Mouse (Mus musculus): ENCODE data around the gene Rdh16f1. TPM values are rescaled to one million over a fixed set of nuclear protein-coding genes. Genes with fewer than 3 reads are reported as not detected.

Rdh16f1 gene
- polyA plus RNA-seq (2012; fragmentation: generic; extraction: Trizol): 0.13 TPM

DNA sequence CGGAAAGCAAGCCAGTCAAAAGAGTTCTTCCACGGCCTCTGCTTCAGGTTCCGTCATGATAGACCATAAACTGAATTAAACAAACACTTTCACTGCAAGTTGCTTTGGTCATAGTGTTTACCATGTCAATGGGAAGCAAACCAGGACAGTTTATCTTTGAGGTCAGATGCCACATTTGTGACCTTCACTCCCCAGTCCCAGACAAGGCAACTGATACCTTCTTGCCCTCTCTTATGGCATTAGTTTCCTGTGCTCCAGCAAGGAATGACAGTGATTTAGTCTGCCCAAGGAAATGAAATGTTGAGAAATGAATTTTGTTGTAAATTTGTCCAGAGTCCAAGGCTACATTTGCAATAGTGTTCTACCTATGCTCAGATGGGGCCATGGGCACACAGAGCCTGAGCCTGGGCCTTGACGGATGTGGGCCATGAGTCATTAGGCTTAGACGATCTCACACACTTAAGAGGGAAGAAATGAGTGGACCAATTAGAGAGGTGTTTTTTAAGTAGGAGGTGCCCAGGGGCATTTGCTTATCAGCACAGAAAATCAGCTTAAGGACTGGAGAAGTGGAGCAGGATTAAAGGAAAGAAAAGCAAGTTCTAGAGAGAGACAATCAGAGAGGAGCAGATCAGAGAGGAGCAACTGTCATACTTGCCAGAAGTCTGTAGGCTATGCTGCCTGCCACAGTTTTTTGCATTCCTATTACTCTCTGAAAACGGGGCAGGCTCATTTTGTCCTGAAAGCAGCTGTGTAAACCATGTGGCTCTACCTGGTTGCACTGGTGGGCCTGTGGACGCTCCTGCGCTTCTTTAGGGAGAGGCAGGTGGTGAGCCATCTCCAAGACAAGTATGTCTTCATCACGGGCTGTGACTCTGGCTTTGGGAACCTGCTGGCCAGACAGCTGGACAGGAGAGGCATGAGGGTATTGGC lies at the start of gene Rdh16f1, which contains the start of gene Rdh1:
Gene Rdh16f1, plus strand, starts transcription at position 607 of the 930 bp plus-strand sequence.
Gene Rdh1, plus strand, starts transcription at position 541 of the 930 bp plus-strand sequence.
- Histone ChIP-seq H3K36me3 (ENCODE audit: control insufficient read depth, insufficient read depth) (no peaks in the 10 kb centered on the region), H3K4me3 (no peak within 1 kb of the TSS), H3K27me3 (ENCODE audit: control insufficient read depth, insufficient read depth, insufficient read length) (peaks cover 9% of the 10 kb centered on the region), H3K4me2 (ENCODE audit: low read depth) (no peak within 1 kb of the TSS), H3ac (ENCODE audit: control insufficient read depth, insufficient read length) (no peak within 1 kb of the TSS), H3K79me2 (ENCODE audit: control insufficient read depth, insufficient read depth) (no peaks in the 10 kb centered on the region)
- TF ChIP-seq E2F4 (IDR thresholded peaks at IDR 0.05; ENCODE audit: insufficient read depth): no peak
- TF ChIP-seq TCF12 (IDR thresholded peaks at IDR 0.05; ENCODE audit: insufficient read depth, poor library complexity, severe bottlenecking): no peak
- no peak for TF ChIP-seq TCF3 (IDR thresholded peaks at IDR 0.05; ENCODE audit: insufficient read length, low read depth)
- no peak for TF ChIP-seq MAX (IDR thresholded peaks at IDR 0.05; ENCODE audit: low read depth)
- no peak for TF ChIP-seq CEBPB (IDR thresholded peaks at IDR 0.05; ENCODE audit: insufficient read depth, poor library complexity, severe bottlenecking)
- TF ChIP-seq SRF (IDR thresholded peaks at IDR 0.05; ENCODE audit: control insufficient read depth, insufficient read length, low read depth): no peak
- TF ChIP-seq REST (IDR thresholded peaks at IDR 0.05; ENCODE audit: insufficient read depth, insufficient read length): no peak
- no peak for TF ChIP-seq USF1 (IDR thresholded peaks at IDR 0.05; ENCODE audit: low read depth)
- TF ChIP-seq POLR2A (IDR thresholded peaks at IDR 0.05; ENCODE audit: insufficient read length, low read depth): no peak
- TF ChIP-seq MYOD1 (IDR thresholded peaks at IDR 0.05; ENCODE audit: control insufficient read depth in 1 of 3, insufficient read length in 2 of 3, low read depth in 2 of 3): no peak
- TF ChIP-seq POLR2AphosphoS2 (IDR thresholded peaks at IDR 0.05; ENCODE audit: insufficient read length, low read depth): no peak
- TF ChIP-seq MYOG (IDR thresholded peaks at IDR 0.05; ENCODE audit: control insufficient read depth in 1 of 3, insufficient read depth in 1 of 3, insufficient read length in 2 of 3, low read depth in 2 of 3): no peak

DNA sequence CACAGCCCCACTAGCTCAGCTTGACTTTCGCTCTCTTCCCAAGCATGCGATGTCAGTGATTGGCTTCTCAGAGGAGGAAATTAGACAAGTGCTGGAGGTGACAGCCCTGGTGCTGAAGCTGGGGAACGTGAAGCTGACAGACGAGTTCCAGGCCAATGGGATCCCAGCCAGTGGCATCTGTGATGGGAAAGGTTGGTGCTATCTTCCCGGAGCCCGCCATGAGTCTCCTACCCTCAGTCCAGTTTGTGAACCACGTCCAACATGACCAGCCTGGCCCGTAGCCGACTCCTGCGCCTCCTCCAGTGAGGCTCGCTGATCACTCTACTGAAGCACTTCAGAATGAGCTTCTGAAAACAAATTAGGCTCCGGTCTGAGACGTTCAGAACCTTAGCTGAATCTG lies 49.3 kb upstream of the Rdh16f1 start:
- no peak overlapping the region for H3ac ChIP-seq (ENCODE audit: control insufficient read depth, insufficient read length)
- H3K79me2 ChIP-seq (ENCODE audit: control insufficient read depth, insufficient read depth): no peaks in the 10 kb centered on the region
- no peak overlapping the region for H3K4me2 ChIP-seq (ENCODE audit: low read depth)
- H3K36me3 ChIP-seq (ENCODE audit: control insufficient read depth, insufficient read depth): no peaks in the 10 kb centered on the region
- H3K27me3 ChIP-seq (ENCODE audit: control insufficient read depth, insufficient read depth, insufficient read length): no peaks in the 10 kb centered on the region
- TF ChIP-seq MAX (IDR thresholded peaks at IDR 0.05; ENCODE audit: low read depth): no peak
- TF ChIP-seq USF1 (IDR thresholded peaks at IDR 0.05; ENCODE audit: low read depth): no peak
- TF ChIP-seq E2F4 (IDR thresholded peaks at IDR 0.05; ENCODE audit: insufficient read depth): no peak
- no peak for TF ChIP-seq CEBPB (IDR thresholded peaks at IDR 0.05; ENCODE audit: insufficient read depth, poor library complexity, severe bottlenecking)
- TF ChIP-seq POLR2A (IDR thresholded peaks at IDR 0.05; ENCODE audit: insufficient read length, low read depth): no peak
- no peak for TF ChIP-seq TCF12 (IDR thresholded peaks at IDR 0.05; ENCODE audit: insufficient read depth, poor library complexity, severe bottlenecking)
- no peak overlapping the region for H3K4me3 ChIP-seq

DNA sequence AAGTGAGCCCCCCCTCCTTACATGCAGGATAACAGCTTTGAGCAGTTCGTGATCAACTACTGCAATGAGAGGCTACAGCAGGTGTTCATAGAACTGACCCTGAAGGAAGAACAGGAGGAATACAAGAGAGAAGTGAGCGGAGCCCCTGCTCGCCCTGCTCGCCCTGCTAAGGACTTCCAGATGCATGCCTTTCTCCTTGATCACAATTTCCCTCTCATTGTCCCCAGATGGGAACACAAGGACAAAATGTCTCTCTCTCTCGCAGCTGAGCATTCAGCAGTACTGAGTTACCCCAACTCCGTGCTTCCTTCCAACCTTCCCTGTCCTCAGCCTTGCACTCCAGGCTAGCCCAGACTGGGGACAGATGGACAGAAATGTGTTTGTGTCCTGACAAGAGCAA lies 46.9 kb upstream of the Rdh16f1 start:
- Histone ChIP-seq H3ac (ENCODE audit: control insufficient read depth, insufficient read length) (no peak overlapping the region), H3K36me3 (ENCODE audit: control insufficient read depth, insufficient read depth) (no peaks in the 10 kb centered on the region), H3K4me3 (no peak overlapping the region), H3K79me2 (ENCODE audit: control insufficient read depth, insufficient read depth) (no peaks in the 10 kb centered on the region), H3K27me3 (ENCODE audit: control insufficient read depth, insufficient read depth, insufficient read length) (no peaks in the 10 kb centered on the region), H3K4me2 (ENCODE audit: low read depth) (no peak overlapping the region)
- TF ChIP-seq TCF12 (IDR thresholded peaks at IDR 0.05; ENCODE audit: insufficient read depth, poor library complexity, severe bottlenecking) (no peak), MYOD1 (IDR thresholded peaks at IDR 0.05; ENCODE audit: control insufficient read depth in 1 of 3, insufficient read length in 2 of 3, low read depth in 2 of 3) (no peak)

DNA sequence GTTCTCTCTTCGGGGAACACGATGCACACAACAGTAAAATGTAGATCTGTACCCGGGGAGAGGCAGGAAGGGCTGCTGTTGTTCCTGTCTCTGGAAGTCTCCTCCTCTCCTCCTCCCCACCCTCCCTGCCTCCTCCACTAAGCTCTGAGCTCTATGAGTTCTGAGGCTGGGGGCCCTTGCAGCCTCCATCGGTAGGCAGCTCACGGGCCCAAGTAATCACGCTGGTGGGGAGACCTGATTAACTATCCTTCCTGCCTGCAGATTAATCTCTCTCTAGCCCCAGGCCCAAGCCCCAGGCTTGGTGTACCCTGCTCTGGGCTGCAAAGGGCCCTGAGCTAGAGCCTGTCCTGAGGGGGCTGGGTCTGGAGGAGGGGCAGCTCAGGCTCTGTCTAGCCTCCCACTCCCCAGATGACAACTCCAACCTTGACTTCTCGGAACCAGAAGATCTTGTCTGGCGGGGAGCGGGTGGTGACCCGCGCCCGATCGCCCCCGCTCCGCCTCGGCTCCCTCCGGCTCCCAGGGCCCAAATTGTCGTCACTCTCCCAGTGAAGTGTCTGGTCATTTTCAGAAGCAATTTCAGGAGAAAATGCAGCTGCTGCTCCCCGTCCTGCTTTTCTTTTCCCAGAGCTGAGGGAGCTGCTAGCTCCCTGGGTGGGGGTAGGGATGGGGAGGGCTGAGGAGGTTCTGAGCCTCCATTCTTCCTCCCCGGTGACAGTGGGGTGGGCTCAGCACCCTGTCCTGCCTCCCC lies 37.7 kb upstream of the Rdh16f1 start:
- Histone ChIP-seq H3K4me3 (no peak overlapping the region), H3K79me2 (ENCODE audit: control insufficient read depth, insufficient read depth) (no peaks in the 10 kb centered on the region), H3ac (ENCODE audit: control insufficient read depth, insufficient read length) (no peak overlapping the region), H3K27me3 (ENCODE audit: control insufficient read depth, insufficient read depth, insufficient read length) (peaks cover 58% of the 10 kb centered on the region), H3K4me2 (ENCODE audit: low read depth) (no peak overlapping the region), H3K36me3 (ENCODE audit: control insufficient read depth, insufficient read depth) (no peaks in the 10 kb centered on the region)
- TF ChIP-seq MYOD1 (IDR thresholded peaks at IDR 0.05; ENCODE audit: control insufficient read depth in 1 of 3, insufficient read length in 2 of 3, low read depth in 2 of 3): no peak
- no peak for TF ChIP-seq E2F4 (IDR thresholded peaks at IDR 0.05; ENCODE audit: insufficient read depth)
- no peak for TF ChIP-seq POLR2A (IDR thresholded peaks at IDR 0.05; ENCODE audit: insufficient read length, low read depth)
- no peak for TF ChIP-seq TCF12 (IDR thresholded peaks at IDR 0.05; ENCODE audit: insufficient read depth, poor library complexity, severe bottlenecking)
- TF ChIP-seq POLR2AphosphoS2 (IDR thresholded peaks at IDR 0.05; ENCODE audit: insufficient read length, low read depth): no peak
- TF ChIP-seq CEBPB (IDR thresholded peaks at IDR 0.05; ENCODE audit: insufficient read depth, poor library complexity, severe bottlenecking): no peak
- no peak for TF ChIP-seq SRF (IDR thresholded peaks at IDR 0.05; ENCODE audit: control insufficient read depth, insufficient read length, low read depth)
- no peak for TF ChIP-seq MAX (IDR thresholded peaks at IDR 0.05; ENCODE audit: low read depth)
- TF ChIP-seq TCF3 (IDR thresholded peaks at IDR 0.05; ENCODE audit: insufficient read length, low read depth): no peak
- TF ChIP-seq USF1 (IDR thresholded peaks at IDR 0.05; ENCODE audit: low read depth): no peak
- no peak for TF ChIP-seq REST (IDR thresholded peaks at IDR 0.05; ENCODE audit: insufficient read depth, insufficient read length)
- no peak for TF ChIP-seq MYOG (IDR thresholded peaks at IDR 0.05; ENCODE audit: control insufficient read depth in 1 of 3, insufficient read depth in 1 of 3, insufficient read length in 2 of 3, low read depth in 2 of 3)

Data from myocyte (in vitro differentiated cells).